14 mouse cellular contexts compared by ENCODE assay signal in genomic region chr2:152818679-152819078, GRCm38 (mm10). TPM values are rescaled to one million over a fixed set of nuclear protein-coding genes. Genes with fewer than 3 reads are reported as not detected.
DNase-seq lines count a peak whose midpoint lies in the region; ATAC-seq and TF ChIP-seq lines count a peak whose summit lies in the region.
"Had no signal": no experiment of that assay in that cellular context is flagged by ENCODE, and none has a peak within 500 bp of the region (broad histone marks: within the 10 kb centered on the region; RNA-seq: fewer than 3 reads in every experiment).

No protein-coding gene starts in this region.

- H3K4me2 ChIP-seq in stomach, embryonic 15.5 days: no peak overlapping the region
- H3K4me2 ChIP-seq in stomach, postnatal 0 days (replicated peaks; ENCODE audit: low read depth): no peak overlapping the region
- no peak overlapping the region for H3K4me2 ChIP-seq in liver, postnatal 0 days (ENCODE audit: low read depth, low read length)
- H3K4me2 ChIP-seq: hindbrain, embryonic 12.5 days; limb, embryonic 13.5 days had no signal

- 86% methylated on average over 5 of the region's 5 CpGs for WGBS in stomach, embryonic 15.5 days
- 92% methylated on average over 5 of the region's 5 CpGs for WGBS in stomach, postnatal 0 days
- 90% methylated on average over 5 of the region's 5 CpGs for WGBS in liver, postnatal 0 days (ENCODE audit: insufficient replicate concordance)

- no peaks in the 10 kb centered on the region for H3K9me3 ChIP-seq in stomach, embryonic 15.5 days
- H3K9me3 ChIP-seq in stomach, postnatal 0 days (ENCODE audit: control insufficient read depth, low read length): no peaks in the 10 kb centered on the region
- H3K9me3 ChIP-seq in liver, postnatal 0 days (ENCODE audit: low read length): no peaks in the 10 kb centered on the region
- H3K9me3 ChIP-seq: hindbrain, embryonic 12.5 days had no signal

- no peak for ATAC-seq in cerebellum, adult (ENCODE audit: insufficient number of reproducible peaks, low FRiP score, low TSS enrichment)
- ATAC-seq in stomach, embryonic 15.5 days (ENCODE audit: insufficient read depth, low FRiP score, low read depth): no peak
- no peak for ATAC-seq in stomach, postnatal 0 days (ENCODE audit: low FRiP score, low TSS enrichment)
- ATAC-seq in liver, postnatal 0 days: no peak
- ATAC-seq: Patski had no signal

- peak; percentile 41 for DNase-seq in cerebellum, adult 9-11 months
- DNase-seq in kidney, adult 18-20 months: peak; percentile 54
- DNase-seq in kidney, adult 11 months: no peak
- DNase-seq in stomach, postnatal 0 days (ENCODE audit: low spot score): no peak
- DNase-seq in liver, postnatal 0 days: no peak
- DNase-seq in urinary bladder, adult 18-20 months (ENCODE audit: low spot score in 2 of 2): no peak
- DNase-seq: adrenal gland, postnatal 14 days; B cell, adult 2 months had no signal

- peaks cover 45% of the 10 kb centered on the region for H3K4me1 ChIP-seq in stomach, embryonic 15.5 days
- H3K4me1 ChIP-seq in stomach, postnatal 0 days (replicated peaks; ENCODE audit: control insufficient read depth, insufficient read depth): peaks cover 19% of the 10 kb centered on the region
- H3K4me1 ChIP-seq in liver, postnatal 0 days (ENCODE audit: insufficient read depth): peaks cover 74% of the 10 kb centered on the region

- no peak for TF ChIP-seq CTCF in stomach, postnatal 0 days (IDR thresholded peaks at IDR 0.05; ENCODE audit: low read depth)
- TF ChIP-seq CTCF in liver, postnatal 0 days (IDR thresholded peaks at IDR 0.05; ENCODE audit: low read depth): no peak

- H3K36me3 ChIP-seq in stomach, embryonic 15.5 days: no peaks in the 10 kb centered on the region
- H3K36me3 ChIP-seq in stomach, postnatal 0 days (ENCODE audit: control insufficient read depth, insufficient read depth, low read length): no peaks in the 10 kb centered on the region
- peaks cover 45% of the 10 kb centered on the region for H3K36me3 ChIP-seq in liver, postnatal 0 days (replicated peaks; ENCODE audit: insufficient read depth, low read length)

- no peak for TF ChIP-seq EP300 in stomach, postnatal 0 days (optimal IDR thresholded peaks at IDR 0.05)
- TF ChIP-seq EP300 in liver, postnatal 0 days (IDR thresholded peaks at IDR 0.05; ENCODE audit: low read depth): no peak

- peak overlapping the region; percentile 77; the same call in 1 of the 2 replicates for H3K27ac ChIP-seq in stomach, embryonic 15.5 days
- H3K27ac ChIP-seq in stomach, postnatal 0 days (replicated peaks): no peak overlapping the region; the same call in 1 of the 2 replicates
- peak overlapping the region; percentile 96 for H3K27ac ChIP-seq in liver, postnatal 0 days (ENCODE audit: low read depth)

- H3K27me3 ChIP-seq in stomach, embryonic 15.5 days (replicated peaks): no peaks in the 10 kb centered on the region
- no peaks in the 10 kb centered on the region for H3K27me3 ChIP-seq in stomach, postnatal 0 days (ENCODE audit: control insufficient read depth, insufficient read depth, low read length)
- no peaks in the 10 kb centered on the region for H3K27me3 ChIP-seq in liver, postnatal 0 days (ENCODE audit: insufficient read depth, low read length)
- H3K27me3 ChIP-seq: hindbrain, embryonic 12.5 days; limb, embryonic 13.5 days; Patski had no signal

- no peak overlapping the region for H3K9ac ChIP-seq in stomach, embryonic 15.5 days
- no peak overlapping the region for H3K9ac ChIP-seq in stomach, postnatal 0 days (ENCODE audit: low read length)
- 0 out of 2 replicates have a peak overlapping the region, but pooled peaks have one; percentile 49 for H3K9ac ChIP-seq in liver, postnatal 0 days (replicated peaks)
- H3K9ac ChIP-seq: forebrain, postnatal 0 days; hindbrain, embryonic 12.5 days; limb, embryonic 13.5 days had no signal

- no peak overlapping the region for H3K4me3 ChIP-seq in stomach, embryonic 15.5 days (replicated peaks)
- H3K4me3 ChIP-seq in stomach, postnatal 0 days (ENCODE audit: low read depth, low read length): no peak overlapping the region
- H3K4me3 ChIP-seq in liver, postnatal 0 days (ENCODE audit: low read depth, low read length): no peak overlapping the region
- H3K4me3 ChIP-seq: hindbrain, embryonic 12.5 days; limb, embryonic 13.5 days had no signal

RNA-seq across cellular contexts. Expression of gene Bcl2l1, which starts 12.8 kb away (rescaled TPM):
- polyA plus RNA-seq in stomach, embryonic 15.5 days (2015; fragmentation: Nextera tagmentation; extraction: Ambion mirVana): 69.8 and 75.7 TPM in 2 replicates
- 45.6 and 48.7 TPM in 2 replicates for polyA plus RNA-seq in stomach, postnatal 0 days (2015; fragmentation: Nextera tagmentation; extraction: Ambion mirVana)
- polyA plus RNA-seq in liver, postnatal 0 days (2015; fragmentation: Nextera tagmentation; extraction: Ambion mirVana): 84.2 and 84.4 TPM in 2 replicates

RNA-seq across cellular contexts. Expression of gene Tpx2, which starts 29.1 kb away (rescaled TPM):
- 66.5 TPM in 2 replicates for polyA plus RNA-seq in stomach, embryonic 15.5 days (2015; fragmentation: Nextera tagmentation; extraction: Ambion mirVana)
- 14.0 and 17.7 TPM in 2 replicates for polyA plus RNA-seq in stomach, postnatal 0 days (2015; fragmentation: Nextera tagmentation; extraction: Ambion mirVana)
- polyA plus RNA-seq in liver, postnatal 0 days (2015; fragmentation: Nextera tagmentation; extraction: Ambion mirVana): 20.7 and 25.8 TPM in 2 replicates

Comparison
In these comparisons a context has a peak if more than half of its experiments do, and no peak if none do; other contexts are left out.
1. DNase-seq: peak in cerebellum, adult 9-11 months (single experiment) and kidney, adult 18-20 months (single experiment); none in kidney, adult 11 months (single experiment), stomach, postnatal 0 days (single experiment), liver, postnatal 0 days (single experiment) and urinary bladder, adult 18-20 months (0 of 2).